Mouse (Mus musculus): ENCODE results near the gene B3gnt4.
"Not testable (repeated sequence)": the region's sequence is repeated elsewhere in the genome, so short reads cannot be mapped to it uniquely, and the experiment has no call there.

The B3gnt4 gene

GRCm38 (mm10) chr5:123510160-123510559, at the start of gene B3gnt4:
TSS of gene B3gnt4 (plus strand) at chr5:123510460.
- DNase-seq (ENCODE audit: low spot score in 2 of 2): no peak

DNA sequence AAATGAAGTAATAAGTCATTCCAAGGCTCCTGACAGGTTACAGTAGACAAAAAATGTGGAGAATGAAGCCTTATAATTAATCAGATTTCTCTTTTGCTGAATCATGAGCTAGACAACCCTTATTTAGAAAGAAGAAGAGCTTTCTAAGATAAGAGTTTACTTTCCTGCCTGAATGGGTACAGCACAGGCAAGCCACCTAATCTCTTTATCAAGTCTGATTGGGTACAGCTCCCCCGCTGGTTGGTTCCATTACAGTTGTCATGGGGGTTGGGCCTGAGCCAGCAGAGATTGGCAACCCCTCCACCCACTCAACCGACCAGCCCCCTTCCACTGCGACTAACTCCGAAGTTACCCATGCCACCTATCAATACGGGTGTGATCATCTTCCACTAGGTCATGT, 48.8 kb upstream of the B3gnt4 start:
- no peak for DNase-seq (ENCODE audit: low spot score in 2 of 2)

GRCm38 (mm10) chr5:123464638-123465037, 45.6 kb upstream of the B3gnt4 start:
- DNase-seq (ENCODE audit: low spot score in 2 of 2): no peak

GRCm38 (mm10) chr5:123470784-123471400, 39.4 kb upstream of the B3gnt4 start:
- DNase-seq (ENCODE audit: low spot score in 2 of 2): peak; percentile 13 to 19

DNA sequence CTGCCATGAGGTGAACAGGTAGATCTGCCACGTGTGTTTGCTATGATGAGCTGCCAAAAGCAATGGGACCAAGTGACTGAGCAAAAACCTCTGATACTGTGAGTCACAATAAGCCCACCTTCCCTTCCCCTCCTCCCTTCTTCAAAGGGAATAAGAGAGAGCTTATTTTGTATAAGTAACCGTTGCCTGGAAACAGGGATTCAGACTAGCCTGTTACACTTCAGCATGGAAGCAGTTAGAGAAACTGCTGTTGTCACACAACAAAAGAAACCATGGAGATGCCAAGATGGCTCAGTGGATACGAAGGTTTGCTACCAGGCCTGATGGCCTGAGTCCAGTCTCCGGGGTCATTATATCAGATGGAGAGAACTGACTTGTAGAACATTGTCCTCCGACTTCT, 36.4 kb upstream of the B3gnt4 start:
- DNase-seq (ENCODE audit: low spot score in 2 of 2): no peak

- DNase-seq (ENCODE audit: low spot score in 2 of 2): no peak
Measured at GRCm38 (mm10) chr5:123487659-123488395, 22.4 kb upstream of the B3gnt4 start.

DNA sequence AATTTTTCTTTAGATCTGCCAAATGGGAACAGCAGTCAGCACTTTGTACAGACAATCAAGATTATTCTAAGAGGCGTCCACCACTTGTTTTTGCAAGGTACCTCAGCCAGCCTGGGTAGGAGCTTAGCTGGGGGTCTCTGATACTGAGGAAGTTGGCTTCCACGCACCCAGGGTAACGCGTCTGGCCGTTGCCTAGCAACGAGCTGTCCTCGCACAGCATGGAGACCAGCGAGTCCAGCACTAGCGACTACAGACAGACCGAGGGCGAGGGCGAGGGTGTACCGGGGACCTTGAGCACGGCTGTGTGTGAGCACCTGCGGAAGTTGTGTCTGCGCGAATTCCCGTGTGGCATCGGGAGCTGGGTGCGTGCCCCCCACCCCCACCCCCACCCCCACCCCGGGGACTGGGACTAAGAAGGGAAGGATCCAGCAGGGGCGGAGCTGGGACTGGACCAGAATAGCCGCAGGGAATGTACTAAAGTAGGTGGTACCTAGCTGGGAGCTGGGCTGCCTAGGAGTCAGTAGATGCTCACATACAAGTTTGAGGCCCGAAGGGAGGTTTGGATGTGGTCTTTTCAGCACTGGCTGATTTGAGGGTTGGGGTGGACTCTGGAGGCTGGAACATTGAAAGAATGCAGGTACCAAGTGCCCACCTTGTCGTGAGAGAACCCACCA, 21.0 kb upstream of the B3gnt4 start, which contains the start of the genes Lrrc43 and Il31:
Gene Lrrc43 (plus strand): TSS at position 194 of the 674 bp plus-strand sequence.
Gene Il31 (minus strand): TSS at position 378 of the 674 bp plus-strand sequence.
- DNase-seq (ENCODE audit: low spot score in 2 of 2): no peak

DNA sequence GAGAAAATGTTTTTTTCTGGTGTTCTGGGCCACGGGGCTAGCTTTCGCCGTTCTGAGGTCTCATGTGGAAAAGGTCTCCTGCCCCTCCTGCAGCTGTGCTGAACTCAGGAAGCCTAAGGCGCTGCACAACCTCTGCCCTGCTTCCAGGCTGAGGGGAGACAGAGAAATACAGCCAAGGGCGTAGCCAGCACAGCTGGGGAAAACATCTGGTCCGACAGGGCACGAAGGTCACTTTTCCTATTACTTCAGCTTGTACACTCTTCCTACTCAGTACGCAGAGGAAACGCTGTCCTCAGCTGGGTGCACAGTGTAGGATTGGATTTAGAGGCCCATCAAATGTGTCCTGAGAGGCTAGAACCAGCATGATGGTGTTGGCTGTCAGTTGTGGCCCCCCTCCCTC, 20.3 kb upstream of the B3gnt4 start:
- DNase-seq (ENCODE audit: low spot score in 2 of 2): no peak

- DNase-seq (ENCODE audit: low spot score in 2 of 2): peak in 1 of 2 experiments; percentile 26
Measured at GRCm38 (mm10) chr5:123499717-123500116, 10.5 kb upstream of the B3gnt4 start.

- no peak for DNase-seq (ENCODE audit: low spot score in 2 of 2)
Measured at GRCm38 (mm10) chr5:123501973-123502372, 8.3 kb upstream of the B3gnt4 start.

GRCm38 (mm10) chr5:123507936-123508723, 2.1 kb upstream of the B3gnt4 start:
- peak; percentile 30 to 61 for DNase-seq (ENCODE audit: low spot score in 2 of 2)

DNA sequence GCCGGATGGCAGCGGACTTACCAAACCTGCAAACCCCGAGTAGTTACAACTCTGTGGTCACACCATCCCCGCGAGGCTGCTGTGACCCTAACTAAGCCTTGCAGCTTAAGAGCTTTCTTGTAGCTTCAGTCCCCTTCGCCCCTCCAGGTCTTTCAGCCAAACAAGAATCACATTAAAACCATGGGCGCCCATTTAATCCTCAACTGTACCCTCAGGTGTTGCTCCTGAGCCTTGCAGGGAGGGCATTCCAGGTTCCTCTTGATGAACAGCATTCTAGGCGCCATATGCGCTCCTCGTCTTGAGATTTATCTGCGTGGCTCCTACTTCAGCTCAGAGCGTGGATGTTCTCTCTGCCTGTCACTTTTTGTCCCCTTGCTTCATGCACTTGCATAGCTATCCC, 1.3 kb upstream of the B3gnt4 start:
- no peak for DNase-seq (ENCODE audit: low spot score in 2 of 2)

DNA sequence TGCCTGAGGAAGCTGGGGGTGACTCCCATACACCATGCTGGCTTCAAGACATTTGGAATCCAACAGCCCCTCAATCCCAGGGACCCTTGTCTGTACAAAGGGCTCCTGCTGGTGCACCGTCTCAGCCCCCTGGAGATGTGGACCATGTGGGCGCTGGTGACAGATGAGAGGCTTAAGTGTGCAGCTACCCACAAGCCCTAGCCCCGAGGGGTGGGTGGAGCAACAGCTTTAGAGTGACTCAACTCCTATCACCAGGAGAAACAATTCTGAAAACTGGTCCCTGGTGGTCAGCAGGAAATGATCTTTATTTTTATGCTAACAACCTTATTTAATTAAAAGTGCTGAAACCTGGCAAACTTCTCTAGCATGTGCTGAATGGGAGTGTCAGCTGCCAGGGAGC, 1.2 kb downstream of the B3gnt4 start:
- DNase-seq (ENCODE audit: low spot score in 2 of 2): not testable (repeated sequence)

- DNase-seq (ENCODE audit: low spot score in 2 of 2): no peak
Measured at GRCm38 (mm10) chr5:123512102-123512501, 1.8 kb downstream of the B3gnt4 start.

- no peak for DNase-seq (ENCODE audit: low spot score in 2 of 2)
Measured at GRCm38 (mm10) chr5:123514871-123515270, 4.6 kb downstream of the B3gnt4 start.

DNA sequence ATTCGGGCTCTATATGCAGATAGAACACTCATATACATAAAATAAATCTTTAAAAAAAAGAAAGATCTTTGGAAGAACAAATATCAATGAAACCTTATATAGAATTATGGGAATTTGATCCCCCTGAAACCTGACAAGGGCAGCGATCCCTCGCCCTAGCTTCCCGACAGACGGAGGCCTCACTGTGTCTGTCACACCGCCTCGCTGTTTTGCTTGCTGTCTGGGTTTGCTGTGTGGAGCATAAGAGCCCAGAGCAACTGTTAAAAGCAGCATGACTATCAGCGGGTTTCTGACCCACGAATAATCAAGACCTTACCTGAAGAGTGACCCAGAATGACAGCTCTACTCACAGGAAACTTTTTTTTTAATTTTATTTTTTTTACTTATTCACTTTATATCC, 10.4 kb downstream of the B3gnt4 start:
- no peak for DNase-seq (ENCODE audit: low spot score in 2 of 2)

GRCm38 (mm10) chr5:123521621-123522020, 11.4 kb downstream of the B3gnt4 start:
- no peak for DNase-seq (ENCODE audit: low spot score in 2 of 2)

DNA sequence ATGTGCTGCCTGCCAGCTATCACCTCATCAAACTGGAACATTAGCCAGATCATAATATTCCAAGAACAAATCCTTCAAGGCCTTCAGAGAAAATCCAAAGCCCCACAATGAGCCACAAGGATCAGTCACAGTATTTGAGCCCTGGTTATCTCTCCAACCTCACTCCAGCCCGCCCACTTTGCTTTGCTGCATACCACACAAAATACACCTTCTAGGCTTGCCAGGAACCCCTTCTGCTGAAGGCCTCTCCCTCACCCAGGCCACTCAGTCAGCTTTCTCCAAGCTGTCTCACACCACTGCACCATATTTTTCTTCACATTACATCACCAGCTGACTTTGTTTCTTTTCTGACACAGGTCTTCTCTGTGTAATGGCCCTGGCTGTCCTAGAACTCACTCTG, 11.9 kb downstream of the B3gnt4 start:
- DNase-seq (ENCODE audit: low spot score in 2 of 2): no peak

- peak; percentile 98 to 99 for DNase-seq (ENCODE audit: low spot score in 2 of 2)
Measured at GRCm38 (mm10) chr5:123523692-123524392, 13.6 kb downstream of the B3gnt4 start, which contains the start of gene Diablo. TSS of gene Diablo (minus strand) at chr5:123524176.

DNA sequence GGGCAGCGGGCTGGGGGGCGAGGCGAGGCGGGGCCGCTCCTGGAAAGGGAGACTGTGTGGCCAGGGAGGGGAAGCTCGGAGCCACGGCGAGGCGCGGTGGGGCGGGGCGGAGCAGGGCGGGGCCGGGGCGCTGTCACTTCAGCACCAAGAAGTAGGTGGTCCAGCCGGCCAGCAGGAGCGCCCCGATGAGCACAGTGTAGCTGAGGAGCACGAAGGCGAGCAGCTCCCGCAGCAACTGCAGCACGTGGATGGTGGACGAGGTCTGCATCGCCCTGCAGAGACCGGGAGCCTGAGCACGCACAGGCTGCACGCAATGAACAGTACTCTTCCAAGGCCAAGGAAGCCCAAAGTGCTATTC, 14.1 kb downstream of the B3gnt4 start:
- DNase-seq (ENCODE audit: low spot score in 2 of 2): no peak

DNA sequence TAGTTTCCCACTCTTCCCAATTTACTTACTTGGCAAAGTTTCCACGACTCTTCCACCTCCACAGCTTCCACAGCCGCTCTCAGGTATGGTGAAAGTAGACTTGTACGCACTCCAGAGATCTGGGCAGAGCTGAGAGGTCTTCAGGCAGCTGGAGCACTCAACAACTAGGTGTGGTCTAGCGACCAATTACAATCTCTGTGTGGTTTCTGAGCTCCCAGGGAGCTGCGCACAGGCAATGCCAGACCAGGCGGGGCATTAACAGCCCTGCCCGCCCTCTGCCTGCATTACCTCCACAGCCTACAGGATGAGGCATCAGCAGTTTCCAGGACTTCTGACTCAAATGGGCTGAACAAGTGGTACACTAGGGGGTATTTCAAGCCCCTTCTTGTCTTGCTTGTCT, 15.0 kb downstream of the B3gnt4 start, which contains the start of gene Gm49027:
Gene Gm49027 (minus strand): TSS at position 208 of the 400 bp plus-strand sequence.
- DNase-seq (ENCODE audit: low spot score in 2 of 2): no peak
